Mouse (Mus musculus): Measurements from ENCODE around the gene Gm5089.

- TF ChIP-seq EP300 (IDR thresholded peaks at IDR 0.05; ENCODE audit: low read depth) (no peak), CTCF (IDR thresholded peaks at IDR 0.05; ENCODE audit: low read depth) (no peak)
Measured at GRCm38 (mm10) chr14:122405897-122406540, 44.9 kb downstream of the Gm5089 start.
